Mouse (Mus musculus): Measurements from ENCODE around the gene Cep295nl. TPM values are rescaled to one million over a fixed set of nuclear protein-coding genes. Genes with fewer than 3 reads are reported as not detected.

Cep295nl gene
- polyA plus RNA-seq, 1 experiment: 1.5 TPM

DNA sequence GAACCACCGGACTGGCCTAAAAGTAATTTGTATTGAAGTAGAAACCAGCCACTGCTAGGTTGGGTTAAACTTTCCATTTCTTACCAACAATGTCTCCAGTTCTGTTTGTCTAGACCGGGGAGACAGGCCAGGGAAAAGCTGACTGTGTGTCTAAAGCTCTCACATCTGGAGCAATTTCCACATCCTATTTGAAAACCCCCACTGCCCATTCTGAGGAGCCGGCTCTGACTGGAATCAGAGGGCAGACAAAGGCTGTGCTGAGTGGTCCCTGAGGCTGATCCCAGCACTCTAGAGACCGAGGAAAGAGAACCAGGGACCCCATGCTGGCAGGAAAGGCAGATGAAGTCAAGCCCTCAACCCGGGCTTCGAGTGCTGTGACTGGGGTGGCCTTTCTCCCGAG lies 30.3 kb upstream of the Cep295nl start:
- Histone ChIP-seq H3K27ac (ENCODE audit: control insufficient read depth, insufficient read depth, low read depth, low read length, poor library complexity) (no peak overlapping the region), H3K4me3 (replicated peaks; ENCODE audit: control insufficient read depth, low read depth, low read length) (no peak overlapping the region), H3K4me1 (ENCODE audit: control insufficient read depth, insufficient read depth, low read length) (no peaks in the 10 kb centered on the region; the same call in 1 of the 2 replicates)
- TF ChIP-seq CTCF (IDR thresholded peaks at IDR 0.05; ENCODE audit: control insufficient read depth, insufficient read depth, low read length): no peak
- no peak for TF ChIP-seq POLR2A (IDR thresholded peaks at IDR 0.05; ENCODE audit: borderline replicate concordance, control insufficient read depth, low read depth, low read length)
- WGBS: 74% methylated on average over 7 of the region's 7 CpGs

- Histone ChIP-seq H3K27ac (ENCODE audit: control insufficient read depth, insufficient read depth, low read depth, low read length, poor library complexity) (no peak overlapping the region), H3K4me1 (ENCODE audit: control insufficient read depth, insufficient read depth, low read length) (no peaks in the 10 kb centered on the region; the same call in 1 of the 2 replicates), H3K4me3 (replicated peaks; ENCODE audit: control insufficient read depth, low read depth, low read length) (no peak overlapping the region)
- TF ChIP-seq POLR2A (IDR thresholded peaks at IDR 0.05; ENCODE audit: borderline replicate concordance, control insufficient read depth, low read depth, low read length): no peak
- TF ChIP-seq CTCF (IDR thresholded peaks at IDR 0.05; ENCODE audit: control insufficient read depth, insufficient read depth, low read length): no peak
- WGBS: 86% methylated on average over 7 of the region's 7 CpGs
Observed at GRCm38 (mm10) chr11:118371876-118372275, 29.6 kb upstream of the Cep295nl start.

DNA sequence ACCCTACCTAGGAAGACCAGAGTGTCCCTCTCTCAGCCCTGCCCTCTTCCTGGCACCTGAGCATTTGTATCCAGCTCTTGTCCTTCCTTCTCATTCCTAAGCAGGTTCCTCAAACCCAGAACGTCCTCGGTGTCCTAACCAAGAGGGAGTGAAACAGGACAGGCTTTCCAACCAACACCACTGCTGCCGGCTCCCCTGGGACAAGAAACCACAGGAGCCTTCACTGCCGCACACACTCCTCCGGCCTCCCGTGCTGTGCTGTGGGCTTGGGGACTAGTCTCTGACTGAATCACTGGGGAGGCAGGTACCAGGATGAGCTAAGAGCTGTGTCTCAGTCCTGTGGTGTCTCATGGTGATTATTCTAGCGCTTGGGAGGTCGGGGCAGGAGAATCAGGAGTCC lies 27.4 kb upstream of the Cep295nl start:
- Histone ChIP-seq H3K4me3 (replicated peaks; ENCODE audit: control insufficient read depth, low read depth, low read length) (no peak overlapping the region), H3K27ac (ENCODE audit: control insufficient read depth, insufficient read depth, low read depth, low read length, poor library complexity) (no peak overlapping the region), H3K4me1 (ENCODE audit: control insufficient read depth, insufficient read depth, low read length) (no peaks in the 10 kb centered on the region; the same call in 1 of the 2 replicates)
- TF ChIP-seq POLR2A (IDR thresholded peaks at IDR 0.05; ENCODE audit: borderline replicate concordance, control insufficient read depth, low read depth, low read length) (no peak), CTCF (IDR thresholded peaks at IDR 0.05; ENCODE audit: control insufficient read depth, insufficient read depth, low read length) (no peak)
- 68% methylated on average over 8 of the region's 8 CpGs for WGBS

- TF ChIP-seq POLR2A (IDR thresholded peaks at IDR 0.05; ENCODE audit: borderline replicate concordance, control insufficient read depth, low read depth, low read length) (no peak), CTCF (IDR thresholded peaks at IDR 0.05; ENCODE audit: control insufficient read depth, insufficient read depth, low read length) (no peak)
- WGBS: 82% methylated on average over 5 of the region's 5 CpGs
- Histone ChIP-seq H3K4me1 (ENCODE audit: control insufficient read depth, insufficient read depth, low read length) (no peaks in the 10 kb centered on the region; the same call in 1 of the 2 replicates), H3K4me3 (replicated peaks; ENCODE audit: control insufficient read depth, low read depth, low read length) (no peak overlapping the region), H3K27ac (ENCODE audit: control insufficient read depth, insufficient read depth, low read depth, low read length, poor library complexity) (no peak overlapping the region)
Observed at GRCm38 (mm10) chr11:118369251-118369650, 27.0 kb upstream of the Cep295nl start.

GRCm38 (mm10) chr11:118368330-118368729 lies 26.0 kb upstream of the Cep295nl start:
- no peaks in the 10 kb centered on the region; the same call in none of the 2 replicates for H3K4me1 ChIP-seq (ENCODE audit: control insufficient read depth, insufficient read depth, low read length)
- H3K27ac ChIP-seq (ENCODE audit: control insufficient read depth, insufficient read depth, low read depth, low read length, poor library complexity): no peak overlapping the region
- TF ChIP-seq POLR2A (IDR thresholded peaks at IDR 0.05; ENCODE audit: borderline replicate concordance, control insufficient read depth, low read depth, low read length) (no peak), CTCF (IDR thresholded peaks at IDR 0.05; ENCODE audit: control insufficient read depth, insufficient read depth, low read length) (peak; percentile 26; the same call in 1 of the 2 replicates)
- H3K4me3 ChIP-seq (replicated peaks; ENCODE audit: control insufficient read depth, low read depth, low read length): no peak overlapping the region
- 65% methylated on average over 3 of the region's 3 CpGs for WGBS

GRCm38 (mm10) chr11:118366559-118366958 lies 24.3 kb upstream of the Cep295nl start:
- TF ChIP-seq POLR2A (IDR thresholded peaks at IDR 0.05; ENCODE audit: borderline replicate concordance, control insufficient read depth, low read depth, low read length): no peak
- no peak for TF ChIP-seq CTCF (IDR thresholded peaks at IDR 0.05; ENCODE audit: control insufficient read depth, insufficient read depth, low read length)
- WGBS: 78% methylated on average over 8 of the region's 8 CpGs
- Histone ChIP-seq H3K27ac (ENCODE audit: control insufficient read depth, insufficient read depth, low read depth, low read length, poor library complexity) (no peak overlapping the region), H3K4me3 (replicated peaks; ENCODE audit: control insufficient read depth, low read depth, low read length) (no peak overlapping the region), H3K4me1 (ENCODE audit: control insufficient read depth, insufficient read depth, low read length) (peaks cover 2% of the 10 kb centered on the region)

GRCm38 (mm10) chr11:118366108-118366507 lies 23.8 kb upstream of the Cep295nl start:
- 69% methylated on average over 3 of the region's 3 CpGs for WGBS
- no peak for TF ChIP-seq CTCF (IDR thresholded peaks at IDR 0.05; ENCODE audit: control insufficient read depth, insufficient read depth, low read length)
- no peak for TF ChIP-seq POLR2A (IDR thresholded peaks at IDR 0.05; ENCODE audit: borderline replicate concordance, control insufficient read depth, low read depth, low read length)
- peaks cover 2% of the 10 kb centered on the region for H3K4me1 ChIP-seq (ENCODE audit: control insufficient read depth, insufficient read depth, low read length)
- no peak overlapping the region for H3K4me3 ChIP-seq (replicated peaks; ENCODE audit: control insufficient read depth, low read depth, low read length)
- H3K27ac ChIP-seq (ENCODE audit: control insufficient read depth, insufficient read depth, low read depth, low read length, poor library complexity): no peak overlapping the region

- peaks cover 2% of the 10 kb centered on the region for H3K4me1 ChIP-seq (ENCODE audit: control insufficient read depth, insufficient read depth, low read length)
- H3K4me3 ChIP-seq (replicated peaks; ENCODE audit: control insufficient read depth, low read depth, low read length): no peak overlapping the region
- peak overlapping the region; percentile 12; the same call in 1 of the 2 replicates for H3K27ac ChIP-seq (ENCODE audit: control insufficient read depth, insufficient read depth, low read depth, low read length, poor library complexity)
- 90% methylated on average over 7 of the region's 7 CpGs for WGBS
- TF ChIP-seq CTCF (IDR thresholded peaks at IDR 0.05; ENCODE audit: control insufficient read depth, insufficient read depth, low read length) (no peak), POLR2A (IDR thresholded peaks at IDR 0.05; ENCODE audit: borderline replicate concordance, control insufficient read depth, low read depth, low read length) (no peak)
Observed at GRCm38 (mm10) chr11:118365171-118365570, 22.9 kb upstream of the Cep295nl start.

DNA sequence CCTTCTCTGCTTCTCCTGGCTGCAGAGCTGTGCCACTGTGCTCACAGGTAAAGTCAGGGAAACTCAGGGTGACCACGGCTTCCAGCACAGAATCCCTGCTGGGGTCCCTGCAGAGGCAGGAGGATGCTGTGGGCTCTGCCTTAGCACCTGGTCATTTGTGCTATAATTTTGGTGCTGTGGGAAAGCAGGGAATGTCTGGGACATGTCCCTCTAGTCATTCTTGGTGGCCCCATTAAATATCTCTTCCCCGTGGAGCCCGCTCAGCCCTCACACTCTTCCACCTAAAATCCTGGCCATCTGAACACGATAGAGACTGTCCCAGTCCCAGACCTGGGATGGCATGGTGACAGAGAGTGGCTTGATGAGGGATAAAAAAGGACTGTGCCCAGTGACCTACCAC lies 21.7 kb upstream of the Cep295nl start:
- Histone ChIP-seq H3K4me3 (replicated peaks; ENCODE audit: control insufficient read depth, low read depth, low read length) (no peak overlapping the region), H3K27ac (ENCODE audit: control insufficient read depth, insufficient read depth, low read depth, low read length, poor library complexity) (no peak overlapping the region), H3K4me1 (ENCODE audit: control insufficient read depth, insufficient read depth, low read length) (peaks cover 2% of the 10 kb centered on the region; the same call in 1 of the 2 replicates)
- TF ChIP-seq CTCF (IDR thresholded peaks at IDR 0.05; ENCODE audit: control insufficient read depth, insufficient read depth, low read length) (no peak), POLR2A (IDR thresholded peaks at IDR 0.05; ENCODE audit: borderline replicate concordance, control insufficient read depth, low read depth, low read length) (no peak)
- 77% methylated on average over 4 of the region's 4 CpGs for WGBS

Measured in bone marrow, adult 2 months (tissue).